Mouse (Mus musculus): ENCODE measurements around the gene Ccdc163. TPM values are rescaled to one million over a fixed set of nuclear protein-coding genes. Genes with fewer than 3 reads are reported as not detected.
"Not testable (repeated sequence)": the region's sequence is repeated elsewhere in the genome, so short reads cannot be mapped to it uniquely, and the experiment has no call there.

Ccdc163 gene
- polyA plus RNA-seq (2017; shearing (Covaris generic)), result 10 to 100 TPM; 50.5 to 55.9 TPM

- peak; percentile 98 for ATAC-seq
These were observed at the start of gene Ccdc163, which contains the start of gene Mmachc for GRCm38 (mm10) chr4:116708201-116708764. Gene Ccdc163, plus strand, starts transcription at chr4:116708509. Gene Mmachc, minus strand, starts transcription at chr4:116708406.

DNA sequence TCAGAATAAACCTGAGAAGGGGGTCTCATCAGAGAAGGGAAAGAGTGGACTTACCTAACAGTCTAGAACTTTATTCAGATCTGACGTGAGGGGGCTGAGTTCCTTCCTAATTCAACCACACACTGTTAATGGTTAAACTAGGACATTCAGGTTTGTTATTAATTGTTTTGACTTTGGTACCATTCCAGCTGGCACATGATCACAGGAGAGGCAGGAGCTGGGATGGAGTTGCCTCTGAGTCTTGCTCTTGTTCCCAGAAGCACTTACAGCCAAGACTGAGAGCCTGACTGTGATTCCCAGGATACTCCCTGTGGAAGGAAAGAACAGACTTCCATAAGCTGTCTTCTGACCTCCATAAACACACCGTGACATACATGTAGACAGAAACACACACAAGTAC, 48.8 kb upstream of the Ccdc163 start:
- ATAC-seq, result no peak

- not testable (repeated sequence) for ATAC-seq
These were observed 48.4 kb upstream of the Ccdc163 start for GRCm38 (mm10) chr4:116659916-116660315.

DNA sequence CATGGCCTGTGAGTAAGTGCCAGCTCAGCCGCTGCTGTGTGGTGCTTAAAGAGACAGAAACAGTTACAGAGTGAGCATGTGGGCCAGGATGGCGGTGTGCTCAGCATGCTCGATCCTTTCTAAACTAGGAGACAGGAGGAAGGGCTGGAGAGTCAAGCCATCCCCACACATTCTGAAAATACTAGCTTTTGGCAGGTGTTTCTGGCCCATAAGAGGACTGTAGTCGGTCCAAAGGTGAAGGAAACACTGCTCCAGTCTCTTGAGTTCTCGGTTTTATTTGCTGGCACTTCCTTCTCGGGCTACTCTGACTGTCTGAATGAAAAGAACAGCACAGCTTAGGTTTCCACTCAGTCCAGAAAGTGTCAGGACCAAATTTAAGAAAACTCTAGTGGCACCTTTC, 47.5 kb upstream of the Ccdc163 start:
- ATAC-seq, result no peak

DNA sequence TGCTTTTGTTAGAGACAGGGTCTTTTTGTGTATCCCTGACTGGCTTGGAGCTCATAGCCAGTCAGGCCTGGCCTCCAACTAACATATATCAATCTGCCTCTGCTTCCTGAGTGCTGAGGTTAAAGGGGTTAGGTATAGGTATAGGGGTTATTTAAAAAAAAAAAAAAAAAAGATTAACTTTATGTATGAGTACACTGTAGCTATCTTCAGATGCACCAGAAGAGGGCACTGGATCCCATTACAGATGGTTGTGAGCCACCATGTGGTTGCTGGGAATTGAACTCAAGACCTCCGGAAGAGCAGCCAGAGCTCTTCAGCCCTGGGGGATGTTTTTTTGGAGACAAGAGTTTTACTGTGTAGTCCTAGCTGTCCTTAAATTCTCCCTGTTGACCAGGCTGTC, 46.3 kb upstream of the Ccdc163 start:
- ATAC-seq, result no peak

- ATAC-seq, result no peak
These were observed 41.7 kb upstream of the Ccdc163 start for GRCm38 (mm10) chr4:116666625-116667024.

- ATAC-seq, result no peak
These were observed 40.2 kb upstream of the Ccdc163 start for GRCm38 (mm10) chr4:116668145-116668544.

GRCm38 (mm10) chr4:116669291-116669690, 39.0 kb upstream of the Ccdc163 start:
- ATAC-seq, result no peak

- ATAC-seq, result no peak
These were observed 35.5 kb upstream of the Ccdc163 start for GRCm38 (mm10) chr4:116672785-116673184.

DNA sequence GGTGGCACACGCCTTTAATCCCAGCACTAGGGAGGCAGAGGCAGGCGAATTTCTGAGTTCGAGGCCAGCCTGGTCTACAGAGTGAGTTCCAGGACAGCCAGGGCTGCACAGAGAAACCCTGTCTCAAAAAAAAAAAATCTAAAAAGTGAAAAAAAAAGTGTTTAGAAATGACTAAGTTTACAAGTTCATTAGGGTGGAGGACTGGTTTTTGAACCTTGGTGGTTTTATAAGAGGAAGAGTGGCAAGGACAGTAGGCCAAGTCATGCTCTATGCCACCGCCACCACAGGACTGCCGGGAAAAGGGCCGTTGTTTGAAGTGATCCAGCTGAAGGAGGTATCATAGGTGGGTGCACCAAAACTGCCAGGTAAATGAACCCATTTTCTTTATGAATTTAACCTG, 33.5 kb upstream of the Ccdc163 start:
- ATAC-seq, result not testable (repeated sequence)

- ATAC-seq, result peak; percentile 26
These were observed 32.3 kb upstream of the Ccdc163 start for GRCm38 (mm10) chr4:116676027-116676426.

DNA sequence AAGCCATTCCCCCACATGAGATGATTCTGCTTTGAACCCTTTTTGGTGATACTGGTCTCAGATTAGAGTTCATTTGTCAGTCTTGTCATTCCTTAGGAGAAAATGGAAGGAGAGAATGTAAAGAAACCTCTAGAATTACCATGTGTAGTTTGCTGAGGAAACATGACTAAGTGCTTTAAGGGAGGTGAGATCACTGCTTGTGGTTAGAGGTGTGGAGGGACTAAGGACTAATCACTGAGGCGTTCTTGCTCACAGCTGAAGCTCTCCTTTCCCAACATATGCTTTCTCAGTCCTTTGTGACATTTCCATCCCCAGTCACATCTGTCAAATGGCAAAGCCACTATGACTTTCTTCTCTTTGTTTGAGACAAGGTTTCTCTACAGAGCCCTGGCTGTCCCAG, 30.5 kb upstream of the Ccdc163 start:
- no peak for ATAC-seq

DNA sequence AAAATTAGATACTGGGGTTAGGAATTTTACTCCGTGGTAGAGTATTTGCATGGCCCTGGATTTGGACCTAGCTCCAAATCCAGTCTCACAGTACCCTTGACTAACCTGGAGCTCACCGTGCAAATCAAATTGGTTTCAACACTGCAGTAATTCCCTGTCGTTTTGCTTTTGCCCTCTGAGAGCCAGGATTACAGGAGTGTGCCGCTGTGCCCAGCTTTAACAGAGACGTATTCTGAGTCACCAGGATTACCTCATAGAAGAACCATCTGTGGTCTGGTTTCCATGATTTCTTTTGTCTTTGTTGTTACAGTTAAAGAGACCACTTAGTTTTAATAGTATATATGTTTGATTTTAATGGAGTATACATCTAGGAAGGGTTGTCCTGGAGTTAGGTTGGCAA, 29.2 kb upstream of the Ccdc163 start:
- ATAC-seq, result no peak

DNA sequence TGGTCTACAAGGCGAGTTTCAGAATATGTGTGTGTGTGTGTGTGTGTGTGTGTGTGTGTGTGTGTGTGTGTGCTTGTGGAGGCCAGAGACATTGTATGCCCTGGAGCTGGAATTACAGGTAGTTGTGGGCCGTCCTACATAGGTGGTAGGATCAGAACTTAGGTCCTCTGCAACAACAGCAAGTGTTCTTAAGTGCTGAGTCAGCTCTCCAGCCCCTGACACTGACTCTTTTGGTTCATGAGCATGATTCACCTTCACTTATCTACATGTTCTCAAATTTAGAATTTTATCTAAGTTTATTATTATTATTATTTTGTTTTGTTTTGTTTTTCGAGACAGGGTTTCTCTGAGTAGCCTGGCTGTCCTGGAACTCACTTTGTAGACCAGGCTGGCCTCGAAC, 27.8 kb upstream of the Ccdc163 start:
- ATAC-seq, result not testable (repeated sequence)

DNA sequence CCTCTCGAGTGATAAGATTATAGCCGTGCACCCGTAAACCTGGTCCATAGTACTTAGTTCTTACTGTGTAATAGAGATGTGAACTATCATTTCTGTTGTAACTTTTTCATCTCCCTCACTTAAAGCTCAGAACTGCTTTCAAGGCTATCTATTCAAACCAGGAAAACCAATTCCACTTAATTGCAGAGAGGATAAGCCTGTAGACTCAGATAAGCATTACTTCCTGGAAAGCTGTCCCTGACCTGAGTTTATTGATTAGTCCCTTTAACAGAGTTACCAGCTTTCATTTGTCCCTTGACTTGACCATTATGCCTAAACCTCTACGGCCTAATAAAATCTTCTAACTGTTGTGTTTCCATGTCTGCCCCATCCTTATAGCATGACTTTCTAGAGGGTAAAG, 24.4 kb upstream of the Ccdc163 start:
- ATAC-seq, result no peak

- no peak for ATAC-seq
These were observed 23.6 kb upstream of the Ccdc163 start for GRCm38 (mm10) chr4:116684665-116685064.

DNA sequence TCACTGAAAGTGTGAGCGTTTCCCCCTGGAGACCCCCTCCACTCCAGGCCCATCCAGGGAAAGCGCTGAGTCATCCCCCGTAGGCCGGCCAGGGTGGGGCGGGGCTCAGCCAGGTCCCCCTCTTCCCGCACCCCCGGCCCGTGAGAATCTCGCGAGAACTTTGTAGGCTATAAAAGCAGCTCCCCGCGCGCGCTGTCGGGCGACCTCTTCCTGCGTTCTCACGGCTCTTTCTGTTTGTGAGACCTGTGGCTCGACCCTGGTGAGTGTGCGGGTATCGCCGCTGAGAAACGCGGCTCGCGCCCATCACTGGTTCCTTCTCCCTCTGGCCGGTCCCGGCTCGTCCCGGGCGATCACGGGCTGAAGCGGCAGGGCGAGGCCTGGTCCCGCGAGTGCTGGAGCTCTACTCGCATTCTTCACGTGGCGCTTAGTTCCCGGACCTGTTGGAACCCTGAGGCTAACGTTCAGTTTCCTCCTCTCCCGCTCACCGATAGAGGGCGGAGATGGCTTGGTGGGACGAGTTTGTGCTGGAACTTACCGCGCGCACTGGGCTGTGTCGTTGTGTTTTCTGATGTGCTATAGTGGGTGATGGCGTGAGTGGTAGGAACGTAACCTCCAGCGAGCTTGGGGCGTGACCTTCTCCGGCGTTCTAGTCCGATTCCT, 22.8 kb upstream of the Ccdc163 start, which contains the start of gene Prdx1:
Prdx1 (plus strand) TSS at position 143 of the 660 bp plus-strand sequence.
- ATAC-seq, result peak; percentile 88

DNA sequence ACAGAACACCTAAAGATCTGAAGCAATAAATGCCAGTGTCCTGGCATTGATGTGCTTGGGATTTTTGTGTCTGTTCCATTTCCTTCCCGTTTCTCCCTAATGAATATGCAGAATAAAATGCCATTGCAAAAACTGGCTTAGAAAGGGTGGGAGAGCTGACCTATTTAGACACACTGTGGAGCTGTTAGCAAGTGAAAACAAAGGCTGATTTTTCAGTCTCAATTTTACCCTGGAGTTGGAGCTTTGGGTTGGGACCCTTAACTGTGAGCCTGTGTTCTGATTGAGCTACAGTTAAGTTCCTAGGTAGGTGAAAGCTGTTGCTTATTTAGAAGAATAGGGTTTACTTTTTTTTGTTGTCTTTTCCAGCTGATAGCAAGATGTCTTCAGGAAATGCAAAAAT, 21.3 kb upstream of the Ccdc163 start:
- ATAC-seq, result no peak

DNA sequence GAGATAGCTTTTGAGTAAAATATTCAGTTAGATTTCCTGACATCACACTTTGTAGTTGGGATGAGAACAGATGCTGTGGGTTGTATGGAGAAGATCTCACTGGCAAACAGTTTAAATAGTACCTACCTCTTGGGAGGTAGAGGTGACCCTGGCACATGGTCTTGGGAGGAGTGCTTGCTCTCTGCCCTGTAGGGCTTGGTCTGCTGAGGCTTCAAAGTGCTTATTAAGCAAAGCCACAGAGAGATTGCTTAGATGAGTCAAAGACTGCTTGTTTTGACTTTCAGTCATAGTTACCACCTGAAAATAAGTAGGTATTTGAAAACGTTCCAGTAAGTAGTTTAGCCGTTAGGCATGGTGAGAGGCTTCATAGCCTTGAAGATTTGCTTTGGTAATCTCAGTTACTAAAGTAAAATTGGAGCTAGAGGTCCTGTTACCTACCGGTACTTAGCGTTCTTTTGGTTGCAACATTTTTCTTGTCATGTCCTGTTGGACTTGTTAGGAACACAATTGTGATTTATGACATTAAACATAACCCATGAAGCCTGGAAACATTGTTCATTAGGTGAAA, 18.9 kb upstream of the Ccdc163 start:
- no peak for ATAC-seq

DNA sequence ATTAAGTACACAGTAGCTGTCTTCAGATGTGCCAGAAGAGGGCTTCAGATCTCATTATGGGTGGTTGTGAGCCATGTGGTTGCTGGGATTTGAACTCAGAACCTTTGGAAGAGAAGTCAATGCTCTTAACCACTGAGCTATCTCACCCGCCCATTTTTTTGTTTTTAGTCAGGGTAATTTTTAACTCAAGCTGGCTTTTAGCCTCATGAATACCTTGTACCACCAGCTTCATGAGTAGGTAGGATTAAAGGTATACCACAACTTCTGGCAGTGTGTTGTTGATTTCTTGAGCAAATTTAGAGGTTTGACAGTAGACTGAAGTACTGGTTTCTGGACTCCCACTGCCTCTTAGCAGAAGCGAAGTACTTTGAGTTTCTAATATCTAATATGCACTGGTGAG, 16.2 kb upstream of the Ccdc163 start:
- no peak for ATAC-seq

GRCm38 (mm10) chr4:116693785-116694184, 14.5 kb upstream of the Ccdc163 start:
- ATAC-seq, result no peak

DNA sequence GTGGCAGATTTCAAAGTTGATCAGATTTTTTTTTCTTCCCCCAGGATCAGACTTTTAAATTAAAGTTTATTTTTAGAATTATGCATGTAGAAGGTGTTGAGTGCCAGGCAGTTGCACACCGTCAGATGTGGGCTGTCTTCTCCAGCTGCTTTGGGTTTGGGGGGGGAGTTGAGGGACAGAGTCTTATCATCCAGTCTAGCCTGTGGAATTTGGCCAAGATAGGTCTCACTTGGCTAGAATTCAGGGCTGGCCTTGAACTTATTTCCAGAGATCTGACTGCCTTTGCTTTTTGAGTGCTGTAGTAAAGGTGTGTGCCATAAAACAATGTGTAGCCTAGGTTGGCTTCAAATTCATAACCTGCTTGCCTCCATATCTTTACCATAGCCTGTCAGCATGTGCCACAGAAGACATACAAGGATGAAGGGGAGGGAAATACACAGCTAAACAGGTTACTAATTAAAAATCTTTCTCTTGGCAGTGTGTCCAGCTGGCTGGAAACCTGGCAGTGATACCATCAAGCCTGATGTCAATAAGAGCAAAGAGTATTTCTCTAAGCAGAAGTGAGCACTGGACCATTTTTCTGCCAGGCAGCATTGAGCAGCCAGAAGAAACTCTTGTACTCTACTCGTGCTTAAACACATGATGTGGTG, 9.5 kb upstream of the Ccdc163 start:
- ATAC-seq, result no peak

- ATAC-seq, result no peak
These were observed 7.3 kb upstream of the Ccdc163 start for GRCm38 (mm10) chr4:116700964-116701363.

- ATAC-seq, result peak; percentile 18
These were observed 4.5 kb upstream of the Ccdc163 start for GRCm38 (mm10) chr4:116703804-116704203.
